Mouse (Mus musculus): ENCODE measurements at regions not wholly inside any gene's neighbourhood (a gene's known extent, or its start where the extent isn't known, plus 50 kb on each side); places are given as distances from the start of the nearest gene placed in this dataset.

- H3K4me3 ChIP-seq = no peak overlapping the region
- no peaks in the 10 kb centered on the region; the same call in 1 of the 2 replicates for H3K9me3 ChIP-seq
- no peak overlapping the region for H3K27ac ChIP-seq
- ATAC-seq (ENCODE audit: low FRiP score, low read depth) = no peak
- no peaks in the 10 kb centered on the region for H3K27me3 ChIP-seq (replicated peaks)
- WGBS = 75% methylated on average over 1 of the region's 1 CpGs
- no peaks in the 10 kb centered on the region for H3K4me1 ChIP-seq
- H3K36me3 ChIP-seq = no peaks in the 10 kb centered on the region
- H3K9ac ChIP-seq = no peak overlapping the region
- no peak overlapping the region for H3K4me2 ChIP-seq (replicated peaks)
Measured at GRCm38 (mm10) chr7:110679916-110680315, 52.5 kb downstream of the Adm start.

- no peaks in the 10 kb centered on the region for H3K27me3 ChIP-seq (replicated peaks)
- H3K9me3 ChIP-seq = no peaks in the 10 kb centered on the region; the same call in 1 of the 2 replicates
- no peak for ATAC-seq (ENCODE audit: low FRiP score, low read depth)
- no peak overlapping the region for H3K4me2 ChIP-seq (replicated peaks)
- no peak overlapping the region for H3K4me3 ChIP-seq
- 81% methylated on average over 4 of the region's 4 CpGs for WGBS
- no peak overlapping the region for H3K9ac ChIP-seq
- no peak overlapping the region for H3K27ac ChIP-seq
- no peaks in the 10 kb centered on the region for H3K4me1 ChIP-seq
- no peaks in the 10 kb centered on the region for H3K36me3 ChIP-seq
Measured at GRCm38 (mm10) chr7:110682911-110683310, 55.5 kb downstream of the Adm start.

DNA sequence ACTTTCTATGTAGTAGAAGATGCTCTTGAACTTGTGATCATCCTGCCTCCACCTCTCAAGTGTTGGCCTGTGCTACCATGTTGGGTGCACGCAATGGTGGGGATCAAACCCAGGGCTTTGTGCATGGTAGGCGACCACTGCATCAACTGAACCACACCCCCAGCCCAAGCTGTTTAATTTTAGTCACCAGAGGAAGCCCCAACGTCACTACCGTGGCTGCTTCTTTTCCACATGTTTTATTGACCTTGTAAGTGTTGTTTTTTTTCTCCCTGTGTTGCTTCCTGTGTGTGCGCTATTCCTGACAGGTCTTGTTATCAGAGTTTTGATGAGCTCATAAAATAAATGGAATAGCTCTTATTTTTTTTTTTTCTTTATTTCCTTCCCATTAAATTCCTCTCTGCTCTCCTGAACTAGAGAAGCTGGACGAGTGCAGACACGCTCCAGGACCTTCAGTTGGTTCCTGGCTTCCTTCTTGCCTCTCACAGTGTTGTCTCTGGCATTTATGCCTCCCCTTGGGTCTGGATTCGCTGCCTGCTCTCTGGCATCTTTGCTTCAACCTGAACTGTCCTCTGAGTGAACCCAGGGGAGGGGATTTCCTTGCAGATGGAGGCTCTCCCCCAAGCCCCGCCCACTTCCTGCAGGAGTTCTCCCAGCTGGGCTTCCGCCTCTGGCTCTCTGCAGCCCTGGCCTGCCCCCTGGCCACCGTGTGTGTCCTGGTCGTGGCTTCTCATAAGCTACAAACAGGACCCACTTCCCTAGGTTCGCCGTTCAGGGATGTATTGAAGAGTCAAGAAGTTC lies 61.6 kb downstream of the Adm start:
- H3K4me1 ChIP-seq = peaks cover 4% of the 10 kb centered on the region; the same call in 1 of the 2 replicates

GRCm38 (mm10) chr7:110690241-110690640 lies 62.8 kb downstream of the Adm start:
- Histone ChIP-seq H3K27ac (no peak overlapping the region), H3K27me3 (replicated peaks) (no peaks in the 10 kb centered on the region), H3K4me1 (peaks cover 4% of the 10 kb centered on the region; the same call in 1 of the 2 replicates), H3K36me3 (no peaks in the 10 kb centered on the region), H3K4me2 (replicated peaks) (no peak overlapping the region), H3K4me3 (no peak overlapping the region), H3K9ac (no peak overlapping the region), H3K9me3 (no peaks in the 10 kb centered on the region)
- WGBS = 96% methylated on average over 2 of the region's 2 CpGs
- no peak for ATAC-seq (ENCODE audit: low FRiP score, low read depth)

More for the DNA sequence above, 61.6 kb downstream of the Adm start:
- Histone ChIP-seq H3K27me3 (replicated peaks) (no peaks in the 10 kb centered on the region), H3K9me3 (no peaks in the 10 kb centered on the region), H3K4me3 (no peak overlapping the region), H3K27ac (no peak overlapping the region), H3K9ac (no peak overlapping the region), H3K4me2 (replicated peaks) (peak overlapping the region; percentile 17; the same call in 1 of the 2 replicates), H3K36me3 (no peaks in the 10 kb centered on the region)
- ATAC-seq (ENCODE audit: low FRiP score, low read depth) = no peak
- 43% methylated on average over 14 of the region's 14 CpGs for WGBS

DNA sequence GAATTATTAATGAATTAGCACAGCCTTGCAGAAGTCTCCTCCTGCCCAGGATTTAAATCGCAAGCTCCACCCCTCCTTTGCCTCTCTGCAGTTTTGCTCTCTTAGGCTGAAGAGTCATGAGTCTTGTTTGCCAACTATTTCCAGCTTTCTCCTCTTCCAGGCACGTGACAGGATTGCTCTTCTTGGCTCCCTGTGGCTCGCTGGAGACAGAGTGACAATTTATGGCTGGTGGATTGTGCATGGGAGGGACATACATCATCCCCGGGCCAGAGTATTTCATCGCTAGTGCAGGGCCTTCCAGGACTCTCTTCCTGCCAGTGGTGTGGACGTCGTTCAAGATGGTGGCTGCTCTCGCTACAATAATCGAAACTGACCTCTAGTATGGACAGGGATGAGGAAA lies 63.4 kb downstream of the Adm start:
- 79% methylated on average over 9 of the region's 9 CpGs for WGBS
- no peak overlapping the region for H3K27ac ChIP-seq
- no peaks in the 10 kb centered on the region for H3K36me3 ChIP-seq
- ATAC-seq (ENCODE audit: low FRiP score, low read depth) = no peak
- no peak overlapping the region for H3K4me3 ChIP-seq
- H3K9me3 ChIP-seq = no peaks in the 10 kb centered on the region
- no peak overlapping the region for H3K4me2 ChIP-seq (replicated peaks)
- H3K4me1 ChIP-seq = peaks cover 4% of the 10 kb centered on the region; the same call in 1 of the 2 replicates
- no peak overlapping the region for H3K9ac ChIP-seq
- H3K27me3 ChIP-seq (replicated peaks) = no peaks in the 10 kb centered on the region

GRCm38 (mm10) chr7:110694262-110694661 lies 66.8 kb downstream of the Adm start:
- Histone ChIP-seq H3K9me3 (no peaks in the 10 kb centered on the region), H3K4me2 (replicated peaks) (no peak overlapping the region), H3K4me3 (no peak overlapping the region), H3K27me3 (replicated peaks) (no peaks in the 10 kb centered on the region), H3K4me1 (peaks cover 2% of the 10 kb centered on the region; the same call in 1 of the 2 replicates), H3K27ac (no peak overlapping the region), H3K9ac (no peak overlapping the region), H3K36me3 (no peaks in the 10 kb centered on the region)
- 88% methylated on average over 5 of the region's 5 CpGs for WGBS
- ATAC-seq (ENCODE audit: low FRiP score, low read depth) = no peak

GRCm38 (mm10) chr7:110695729-110696128 lies 68.3 kb downstream of the Adm start:
- no peak overlapping the region for H3K4me3 ChIP-seq
- no peaks in the 10 kb centered on the region for H3K27me3 ChIP-seq (replicated peaks)
- H3K4me1 ChIP-seq = no peaks in the 10 kb centered on the region
- 84% methylated on average over 8 of the region's 8 CpGs for WGBS
- ATAC-seq (ENCODE audit: low FRiP score, low read depth) = no peak
- H3K27ac ChIP-seq = no peak overlapping the region
- H3K9ac ChIP-seq = no peak overlapping the region
- no peaks in the 10 kb centered on the region for H3K9me3 ChIP-seq
- no peak overlapping the region for H3K4me2 ChIP-seq (replicated peaks)
- H3K36me3 ChIP-seq = no peaks in the 10 kb centered on the region

GRCm38 (mm10) chr7:110698211-110699153 lies 69.5 kb upstream of the Ampd3 start:
- Histone ChIP-seq H3K4me2 (replicated peaks) (no peak overlapping the region), H3K4me1 (no peaks in the 10 kb centered on the region), H3K9me3 (no peaks in the 10 kb centered on the region), H3K36me3 (no peaks in the 10 kb centered on the region), H3K9ac (no peak overlapping the region), H3K27ac (no peak overlapping the region), H3K27me3 (replicated peaks) (no peaks in the 10 kb centered on the region), H3K4me3 (no peak overlapping the region)
- ATAC-seq (ENCODE audit: low FRiP score, low read depth) = no peak
- WGBS = 88% methylated on average over 17 of the region's 17 CpGs

DNA sequence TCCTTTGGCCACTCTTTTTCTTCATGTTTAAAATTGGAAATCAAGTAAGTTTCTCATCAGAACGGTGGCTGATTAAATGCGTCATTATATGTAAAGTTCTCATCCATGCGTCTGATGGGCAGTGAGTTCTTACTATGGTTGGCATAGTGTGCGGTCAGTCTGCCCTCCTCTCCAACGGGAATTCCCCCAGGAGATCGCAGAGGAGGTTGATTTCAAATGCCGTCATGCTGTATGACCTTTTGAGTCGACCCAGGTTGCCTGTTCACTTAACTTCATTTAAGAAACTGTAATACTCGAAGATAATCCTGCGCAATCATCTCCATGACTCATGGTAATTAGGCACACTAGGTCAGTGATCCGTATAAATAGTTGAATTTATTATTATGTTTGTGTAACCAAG lies 68.4 kb upstream of the Ampd3 start:
- no peak overlapping the region for H3K4me2 ChIP-seq (replicated peaks)
- no peak overlapping the region for H3K27ac ChIP-seq
- no peak overlapping the region for H3K9ac ChIP-seq
- whole genome bisulfite sequencing = 87% methylated on average over 11 of the region's 11 CpGs
- H3K36me3 ChIP-seq = no peaks in the 10 kb centered on the region
- no peak overlapping the region for H3K4me3 ChIP-seq
- H3K4me1 ChIP-seq = no peaks in the 10 kb centered on the region
- no peak for ATAC-seq (ENCODE audit: low FRiP score, low read depth)
- H3K27me3 ChIP-seq (replicated peaks) = 0 out of 2 replicates have a peak, but pooled peaks cover 2% of the 10 kb centered on the region
- H3K9me3 ChIP-seq = no peaks in the 10 kb centered on the region

GRCm38 (mm10) chr7:110701681-110702413 lies 66.2 kb upstream of the Ampd3 start:
- Histone ChIP-seq H3K9ac (no peak overlapping the region), H3K36me3 (no peaks in the 10 kb centered on the region), H3K4me2 (replicated peaks) (no peak overlapping the region), H3K9me3 (no peaks in the 10 kb centered on the region), H3K4me3 (no peak overlapping the region), H3K27ac (no peak overlapping the region), H3K4me1 (no peaks in the 10 kb centered on the region), H3K27me3 (replicated peaks) (0 out of 2 replicates have a peak, but pooled peaks cover 4% of the 10 kb centered on the region)
- 66% methylated on average over 11 of the region's 11 CpGs for WGBS
- no peak for ATAC-seq (ENCODE audit: low FRiP score, low read depth)

DNA sequence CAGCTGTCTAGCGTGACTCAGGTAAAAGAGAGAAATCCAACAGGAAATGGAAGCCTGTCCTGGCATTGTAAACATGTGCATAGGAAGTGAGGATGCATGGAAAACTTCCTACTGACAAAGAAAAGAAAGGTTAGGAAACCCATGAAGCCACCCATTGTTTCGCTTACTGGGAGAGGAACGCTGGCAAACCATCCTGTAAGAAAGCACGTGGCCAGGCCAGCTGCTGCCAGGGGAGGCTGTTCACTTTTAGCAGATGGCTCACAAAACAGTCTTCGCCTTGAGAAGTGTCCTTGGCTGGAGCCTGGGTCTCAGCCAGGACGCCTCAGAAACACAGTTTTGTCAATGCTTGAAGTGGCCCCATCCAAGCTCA lies 65.6 kb upstream of the Ampd3 start:
- no peaks in the 10 kb centered on the region for H3K4me1 ChIP-seq
- no peak overlapping the region for H3K27ac ChIP-seq
- H3K9ac ChIP-seq = no peak overlapping the region
- 0 out of 2 replicates have a peak, but pooled peaks cover 4% of the 10 kb centered on the region for H3K27me3 ChIP-seq (replicated peaks)
- H3K4me3 ChIP-seq = no peak overlapping the region
- no peak for ATAC-seq (ENCODE audit: low FRiP score, low read depth)
- WGBS = 74% methylated on average over 6 of the region's 6 CpGs
- no peaks in the 10 kb centered on the region for H3K9me3 ChIP-seq
- H3K4me2 ChIP-seq (replicated peaks) = no peak overlapping the region
- H3K36me3 ChIP-seq = no peaks in the 10 kb centered on the region
